In the genomic region with DNA sequence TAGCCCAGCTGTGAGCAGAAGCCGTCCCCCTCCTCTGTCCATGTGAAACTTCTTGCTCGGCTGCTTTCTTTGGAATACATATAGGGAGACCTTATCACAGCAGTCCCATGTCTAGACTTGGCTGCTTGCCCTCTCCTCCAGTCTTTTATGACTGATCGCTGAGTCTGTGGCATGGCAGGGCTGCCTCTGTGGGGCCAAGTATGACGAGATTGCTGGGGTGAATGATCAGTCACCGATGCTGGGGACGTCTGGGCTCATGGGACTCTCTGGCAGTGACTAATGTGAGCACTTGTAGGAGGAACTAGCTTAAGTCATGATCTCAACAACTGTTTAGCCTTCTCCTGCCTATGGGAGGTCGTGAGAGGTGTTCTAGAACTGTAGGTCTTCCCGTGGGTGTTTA, we compare ENCODE assay signal across 9 mouse cellular contexts. TPM values are rescaled to one million over a fixed set of nuclear protein-coding genes. Genes with fewer than 3 reads are reported as not detected.
A peak's percentile ranks its signal among the peaks of the same experiment; 100 is the strongest.
DNase-seq lines count a peak whose midpoint lies in the region; ATAC-seq and TF ChIP-seq lines count a peak whose summit lies in the region.
"Had no signal": no experiment of that assay in that cellular context is flagged by ENCODE, and none has a peak within 500 bp of the region (broad histone marks: within the 10 kb centered on the region; RNA-seq: fewer than 3 reads in every experiment).

No protein-coding gene starts in this region.

- no peak overlapping the region for H3K4me3 ChIP-seq in lung, postnatal 0 days (ENCODE audit: low read depth, low read length)

- no peak for TF ChIP-seq CTCF in lung, postnatal 0 days (IDR thresholded peaks at IDR 0.05)

- H3K27me3 ChIP-seq in lung, postnatal 0 days (replicated peaks; ENCODE audit: insufficient read depth, low read length) = no peaks in the 10 kb centered on the region

- no peak for TF ChIP-seq EP300 in lung, postnatal 0 days (IDR thresholded peaks at IDR 0.05)

- H3K9ac ChIP-seq in lung, postnatal 0 days (replicated peaks; ENCODE audit: low read depth) = no peak overlapping the region

- H3K27ac ChIP-seq in lung, postnatal 0 days (ENCODE audit: low read length) = peak overlapping the region; percentile 43; the same call in 1 of the 2 replicates

- no peak overlapping the region for H3K4me2 ChIP-seq in lung, postnatal 0 days (replicated peaks; ENCODE audit: low read depth, low read length)

- no peaks in the 10 kb centered on the region for H3K36me3 ChIP-seq in lung, postnatal 0 days (ENCODE audit: insufficient read depth, low read length)

- intact Hi-C loops in heart, postnatal 14 days (cut with DNase I) = no loop called here
- intact Hi-C loops in left cerebral cortex, postnatal 25 days (cut with DNase I) = no loop called here

- H3K9me3 ChIP-seq in lung, postnatal 0 days (ENCODE audit: low read length) = no peaks in the 10 kb centered on the region

- 21% methylated on average over 8 of the region's 8 CpGs for WGBS in lung, postnatal 0 days

- ATAC-seq in lung, postnatal 0 days = peak; percentile 54
- ATAC-seq in activated CD4-positive, CD25-positive, alpha-beta regulatory T cell, adult 4 months = no peak

- peak; percentile 85 to 87 for DNase-seq in B cell, adult 2 months
- peak; percentile 79 for DNase-seq in adipocyte (ENCODE audit: low spot score)
- peak; percentile 54 to 68 for DNase-seq in heart, postnatal 14 days
- peak; percentile 68 for DNase-seq in lung, postnatal 0 days (ENCODE audit: low spot score)
- no peak for DNase-seq in left cerebral cortex, adult 8-10 months (ENCODE audit: low spot score in 2 of 2)
- DNase-seq in embryo, embryonic 10 days (ENCODE audit: low spot score) = no peak
- DNase-seq in left cerebral cortex, postnatal 25 days (ENCODE audit: low spot score in 2 of 2) = no peak
- DNase-seq: layer of hippocampus, postnatal 36 days had no signal

- H3K4me1 ChIP-seq in lung, postnatal 0 days (ENCODE audit: insufficient read depth, low read depth, low read length) = peaks cover 4% of the 10 kb centered on the region; the same call in 1 of the 2 replicates

RNA-seq across cellular contexts. Expression of gene Plekhg3, which starts 21.6 kb away (rescaled TPM):
- 10 to 100 TPM; 19.1 to 20.4 TPM for total RNA-seq in heart, postnatal 14 days (2021)
- polyA plus RNA-seq in lung, postnatal 0 days (2015; fragmentation: Nextera tagmentation; extraction: Ambion mirVana) = 2.1 and 2.9 TPM in 2 replicates
- 10 to 100 TPM; 16.2 to 20.2 (median 19.1) TPM for total RNA-seq in left cerebral cortex, adult 8-10 months (2022)
- 10 to 100 TPM; 11.4 to 11.9 TPM for total RNA-seq in left cerebral cortex, postnatal 25 days (2021)
- 1 to 10 TPM; 2.5 to 3.7 TPM for polyA plus RNA-seq in activated CD4-positive, CD25-positive, alpha-beta regulatory T cell, adult 4 months (2017; shearing (Covaris generic))

Comparison
In these comparisons a context has a peak if more than half of its experiments do, and no peak if none do; other contexts are left out.
1. DNase-seq: peak in B cell, adult 2 months (2 of 2), adipocyte (single experiment), heart, postnatal 14 days (2 of 2) and lung, postnatal 0 days (single experiment); none in left cerebral cortex, adult 8-10 months (0 of 2), embryo, embryonic 10 days (single experiment) and left cerebral cortex, postnatal 25 days (0 of 2).